Mouse (Mus musculus) kidney, adult 11 months (tissue): Measurements from ENCODE around the gene Ifnlr1.
"Not testable (repeated sequence)": the region's sequence is repeated elsewhere in the genome, so short reads cannot be mapped to it uniquely, and the experiment has no call there.

Source experiments
- DNase-seq: peaks from one replicate; pipeline ENCODE4 v3.0.0; 2022

Gene Ifnlr1

GRCm38 (mm10) chr4:135689797-135690196 is 3.7 kb downstream of the Ifnlr1 start:
- no peak for DNase-seq

DNA sequence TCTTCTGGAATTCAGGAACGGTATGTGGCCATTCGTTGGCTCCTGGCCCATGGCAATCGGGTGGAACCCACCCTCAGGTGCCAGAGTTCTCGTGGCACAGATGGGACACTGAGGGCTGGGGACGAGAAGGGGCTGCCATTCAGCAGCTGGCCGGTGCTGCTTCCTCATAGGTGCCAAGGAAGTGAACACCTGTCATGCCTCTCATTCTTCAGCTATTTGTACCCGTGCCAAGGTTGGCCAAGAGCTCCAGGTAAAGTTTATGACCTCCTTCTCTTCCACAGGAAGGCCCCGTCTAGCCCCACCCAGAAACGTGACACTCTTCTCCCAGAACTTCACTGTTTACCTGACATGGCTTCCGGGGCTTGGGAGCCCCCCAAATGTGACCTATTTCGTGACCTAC is 4.2 kb downstream of the Ifnlr1 start:
- peak; percentile 44 for DNase-seq

DNA sequence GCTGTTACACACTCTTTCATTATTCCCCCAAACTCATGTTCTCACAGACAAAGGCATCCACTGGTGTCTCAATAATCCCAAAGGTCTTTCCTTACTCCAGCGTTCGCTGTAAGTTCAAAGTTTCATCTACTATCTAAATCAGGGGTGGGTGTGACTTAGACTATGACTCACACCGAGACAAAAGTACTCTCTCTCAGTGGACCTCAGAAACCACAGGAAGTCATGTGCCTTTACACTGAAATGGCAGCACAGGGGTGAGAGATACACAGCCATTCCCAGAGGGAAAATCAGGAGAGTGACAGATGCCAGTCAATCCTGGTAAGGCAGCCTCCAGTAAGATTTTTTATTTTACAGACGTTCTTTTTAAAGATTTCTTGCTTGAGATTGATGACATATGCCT is 6.8 kb downstream of the Ifnlr1 start:
- DNase-seq, result no peak

- no peak for DNase-seq
These were observed 12.4 kb downstream of the Ifnlr1 start for GRCm38 (mm10) chr4:135698498-135698897.

DNA sequence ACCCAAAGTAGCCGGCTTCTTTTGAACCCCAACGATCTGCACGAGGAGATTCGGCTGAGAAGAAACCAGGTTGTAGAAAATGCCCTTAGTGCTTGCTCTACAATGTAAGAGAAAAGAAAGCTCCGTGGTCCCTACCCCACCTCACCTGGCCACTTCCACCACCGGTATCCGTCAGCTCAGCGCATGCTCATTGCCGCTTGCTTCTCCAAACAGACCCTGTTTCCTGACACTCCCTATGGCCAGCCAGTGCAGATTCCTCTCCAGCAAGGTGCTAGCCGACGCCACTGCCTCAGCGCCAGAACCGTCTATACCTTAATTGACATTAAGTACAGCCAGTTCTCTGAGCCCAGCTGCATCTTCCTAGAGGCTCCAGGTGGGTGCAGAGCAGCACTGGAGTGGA is 17.4 kb downstream of the Ifnlr1 start:
- no peak for DNase-seq

GRCm38 (mm10) chr4:135704016-135704415 is 17.9 kb downstream of the Ifnlr1 start:
- peak; percentile 46 for DNase-seq

DNA sequence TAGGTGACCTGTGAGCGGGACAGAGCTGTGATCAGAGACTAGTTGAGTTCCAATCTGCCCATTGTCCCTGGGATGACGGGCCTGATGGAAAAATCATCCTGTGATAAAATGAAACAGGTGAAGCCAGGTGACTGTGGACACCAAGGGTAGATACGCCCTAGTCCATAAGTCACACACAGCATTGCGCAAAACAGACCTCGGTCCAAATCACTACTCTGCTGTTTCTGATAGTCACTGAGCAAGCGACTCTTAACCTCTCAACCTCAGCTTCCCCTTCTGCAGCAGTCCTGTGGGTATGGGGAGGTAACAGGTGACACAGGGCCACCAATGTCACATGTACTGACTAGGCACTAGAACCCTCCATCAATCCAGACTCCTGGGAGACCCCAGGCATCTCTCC is 20.0 kb downstream of the Ifnlr1 start:
- DNase-seq, result no peak

- peak; percentile 67 for DNase-seq
These were observed 23.0 kb downstream of the Ifnlr1 start for GRCm38 (mm10) chr4:135709072-135709564.

GRCm38 (mm10) chr4:135709621-135710020 is 23.5 kb downstream of the Ifnlr1 start:
- DNase-seq, result no peak

DNA sequence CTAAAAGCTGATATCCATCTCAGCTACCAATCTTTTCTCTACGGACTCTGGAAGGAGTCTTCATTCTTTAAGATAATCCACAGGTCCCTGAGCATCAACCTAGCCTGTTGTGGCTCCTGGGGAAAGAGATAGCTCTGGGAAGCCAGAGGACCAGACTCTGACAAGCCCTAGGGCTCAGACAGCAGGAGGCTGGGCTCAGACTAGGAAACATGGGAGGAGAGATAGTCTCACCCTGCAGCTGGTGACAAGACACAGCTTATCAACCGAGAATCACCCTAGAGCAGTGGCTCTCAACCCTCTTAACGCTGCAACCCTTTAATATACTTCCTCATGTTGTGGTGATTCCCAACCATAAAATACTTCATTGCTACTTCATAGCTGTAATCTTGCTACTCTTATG is 24.3 kb downstream of the Ifnlr1 start:
- no peak for DNase-seq

DNA sequence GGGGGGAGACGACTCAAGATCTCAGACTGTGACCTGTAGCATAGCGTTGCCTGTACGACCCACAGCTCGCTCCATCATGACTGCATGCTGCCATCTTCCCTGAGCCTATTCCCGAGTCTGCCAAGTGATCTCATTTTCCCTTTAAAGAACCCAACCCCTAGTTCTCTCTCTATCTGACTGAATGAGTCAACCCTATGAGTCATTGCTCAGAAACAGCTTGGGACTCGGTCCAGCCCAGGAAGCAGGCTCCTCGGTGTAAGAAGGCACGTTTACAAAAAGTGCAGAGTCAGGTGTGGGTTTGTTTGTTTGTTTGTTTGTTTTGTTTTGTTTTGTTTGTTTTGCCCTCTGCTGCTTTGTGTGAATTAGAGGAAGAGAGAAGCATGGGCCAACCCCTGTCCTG is 28.7 kb downstream of the Ifnlr1 start:
- no peak for DNase-seq

DNA sequence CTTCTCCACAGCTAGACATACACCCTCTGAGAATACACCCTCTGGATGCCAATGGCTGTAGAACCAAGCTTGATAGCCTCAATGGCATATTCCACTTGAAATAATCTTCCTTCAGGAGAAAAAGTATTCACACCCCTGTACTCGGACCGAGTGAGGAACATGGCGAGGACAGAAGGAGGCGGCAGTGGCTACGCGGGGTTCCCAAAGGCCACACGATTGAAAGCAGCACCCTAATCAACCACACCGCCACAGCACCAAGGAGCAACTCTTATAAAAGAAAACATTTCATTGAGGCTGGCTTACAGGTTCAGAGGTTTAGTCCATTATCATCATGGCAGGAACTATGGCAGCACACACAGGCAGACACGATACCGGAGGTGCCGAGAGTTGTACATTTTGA is 30.4 kb downstream of the Ifnlr1 start:
- not testable (repeated sequence) for DNase-seq

GRCm38 (mm10) chr4:135722540-135723290 is 36.6 kb downstream of the Ifnlr1 start:
- no peak for DNase-seq

DNA sequence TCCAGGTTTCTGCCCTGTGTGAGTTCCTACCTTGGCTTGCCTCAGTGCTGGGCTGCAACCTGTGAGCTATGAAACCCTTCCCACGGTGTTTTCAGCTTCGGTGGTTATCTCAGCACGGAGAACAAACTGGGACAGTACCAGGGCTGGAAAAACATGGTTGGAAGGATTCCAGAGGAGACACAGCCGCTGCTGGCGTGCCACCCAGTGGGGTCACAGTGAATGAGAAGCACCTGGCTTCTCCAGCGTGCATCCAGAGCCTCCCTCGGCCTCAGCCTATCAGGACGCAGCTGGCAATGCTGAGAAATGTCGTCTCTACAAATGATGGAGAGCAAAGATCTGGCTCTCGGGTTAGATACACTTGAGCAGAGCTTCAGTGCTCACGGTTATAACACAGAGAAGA is 40.3 kb downstream of the Ifnlr1 start:
- no peak for DNase-seq

DNA sequence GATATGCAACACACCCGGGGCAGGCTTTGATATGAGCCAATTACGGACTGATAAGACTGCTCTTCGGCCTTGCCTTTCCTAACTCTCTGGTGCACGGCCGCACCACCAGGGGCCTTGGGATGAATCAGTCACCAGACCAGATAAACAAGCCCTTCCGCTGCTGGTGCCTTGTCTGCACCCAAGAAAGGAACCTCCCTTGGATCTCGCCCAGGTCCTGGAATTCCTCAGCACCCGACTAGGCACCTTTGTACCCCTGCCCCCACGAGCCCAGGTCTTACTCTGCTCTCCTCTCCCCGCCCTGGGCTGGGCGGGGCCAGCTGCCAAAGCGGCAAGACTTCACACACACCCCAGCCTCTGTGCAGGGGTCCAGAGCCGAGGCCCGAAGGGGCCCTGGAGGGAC is 41.7 kb downstream of the Ifnlr1 start, which contains the start of gene Il22ra1:
Gene Il22ra1 (plus strand): TSS at position 356 of the 400 bp plus-strand sequence.
- peak; percentile 93 for DNase-seq

- no peak for DNase-seq
These were observed 44.1 kb downstream of the Ifnlr1 start for GRCm38 (mm10) chr4:135730204-135730603.

- no peak for DNase-seq
These were observed 44.9 kb downstream of the Ifnlr1 start for GRCm38 (mm10) chr4:135730951-135731350.

DNA sequence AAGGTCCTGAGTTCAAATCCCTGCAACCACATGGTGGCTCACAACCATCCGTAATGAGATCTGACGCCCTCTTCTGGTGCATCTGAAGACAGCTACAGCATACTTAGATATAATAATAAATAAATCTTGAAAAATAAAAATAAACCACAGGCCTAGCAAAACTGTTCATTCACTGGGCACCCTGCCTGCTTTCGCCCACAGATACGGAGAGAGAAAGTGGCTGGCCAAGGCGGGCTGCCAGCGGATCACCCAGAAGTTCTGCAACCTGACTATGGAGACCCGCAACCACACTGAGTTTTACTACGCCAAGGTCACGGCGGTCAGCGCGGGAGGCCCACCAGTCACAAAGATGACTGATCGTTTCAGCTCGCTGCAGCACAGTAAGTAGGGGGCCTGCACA is 47.8 kb downstream of the Ifnlr1 start:
- DNase-seq, result no peak

- DNase-seq, result no peak
These were observed 50.8 kb downstream of the Ifnlr1 start for GRCm38 (mm10) chr4:135736903-135737302.

DNA sequence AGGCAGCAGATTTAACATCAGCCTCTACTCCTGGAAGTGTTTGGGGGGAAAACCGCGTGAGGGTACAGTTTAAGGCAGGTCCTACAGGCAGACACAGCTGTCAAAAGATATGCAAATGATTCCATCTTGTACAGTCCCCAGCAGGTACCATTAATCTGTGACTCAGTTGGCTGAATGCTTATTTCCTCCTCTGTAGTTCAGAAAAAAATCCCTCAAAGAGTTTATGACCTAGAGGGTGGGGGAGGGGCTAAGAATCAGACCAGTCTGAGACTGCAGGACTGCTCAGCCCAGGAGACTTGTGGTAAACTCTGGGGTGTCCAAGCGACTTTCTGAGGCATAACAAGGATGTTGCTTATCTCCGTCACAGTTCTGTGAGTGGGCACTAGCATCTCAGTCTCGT is 52.1 kb downstream of the Ifnlr1 start:
- no peak for DNase-seq

- DNase-seq, result no peak
These were observed 53.1 kb downstream of the Ifnlr1 start for GRCm38 (mm10) chr4:135739148-135739547.

DNA sequence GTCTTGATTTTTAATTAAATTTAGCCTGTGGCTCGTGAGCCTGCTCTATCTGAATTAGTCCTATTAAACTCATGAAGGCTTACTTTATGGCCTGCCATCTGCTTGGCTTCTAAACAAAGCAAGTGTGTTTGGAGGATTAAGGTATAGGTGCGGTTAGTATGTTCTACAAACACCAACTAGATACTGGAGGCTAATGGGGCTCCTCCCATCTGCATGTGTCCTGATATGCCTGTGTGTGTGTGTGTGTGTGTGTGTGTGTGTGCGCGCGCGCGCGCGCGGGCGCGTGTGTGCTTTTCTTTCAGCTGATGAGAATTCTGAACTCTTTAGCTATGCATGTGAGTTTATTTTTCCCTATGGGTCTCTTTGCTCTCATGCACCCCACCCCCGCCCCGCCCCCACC is 53.6 kb downstream of the Ifnlr1 start:
- no peak for DNase-seq

GRCm38 (mm10) chr4:135743520-135743919 is 57.4 kb downstream of the Ifnlr1 start:
- no peak for DNase-seq

GRCm38 (mm10) chr4:135744726-135745448 is 58.8 kb downstream of the Ifnlr1 start:
- no peak for DNase-seq
